Mouse (Mus musculus): ENCODE measurements at regions not wholly inside any gene's neighbourhood (a gene's known extent, or its start where the extent isn't known, plus 50 kb on each side); places are given as distances from the start of the nearest gene placed in this dataset.

- Histone ChIP-seq H3K4me1 (ENCODE audit: control insufficient read depth in 1 of 2, insufficient read depth in 2 of 2, low read length in 2 of 2) (peaks cover 2 to 3% of the 10 kb centered on the region in 2 experiments; a peak in 3 of 4 replicates), H3K27me3 (ENCODE audit: control insufficient read depth in 1 of 2, insufficient read depth in 2 of 2, low read length in 2 of 2) (no peaks in the 10 kb centered on the region), H3K4me3 (ENCODE audit: control insufficient read depth in 1 of 2, insufficient read depth in 1 of 2, low read depth in 2 of 2, low read length in 2 of 2) (no peak overlapping the region), H3K27ac (ENCODE audit: control insufficient read depth, low read depth, low read length) (no peak overlapping the region), H3K9ac (ENCODE audit: control insufficient read depth, low read depth, low read length, poor library complexity, severe bottlenecking) (no peak overlapping the region), H3K36me3 (ENCODE audit: control insufficient read depth in 1 of 2, insufficient read depth in 2 of 2, low read length in 2 of 2) (no peaks in the 10 kb centered on the region), H3K79me2 (ENCODE audit: control insufficient read depth, insufficient read depth, low read length, poor library complexity) (no peaks in the 10 kb centered on the region), H3K9me3 (replicated peaks; ENCODE audit: insufficient read depth, low read length) (no peaks in the 10 kb centered on the region)
- no peak for DNase-seq (ENCODE audit: low read depth, low spot score)
- TF ChIP-seq SIN3A (IDR thresholded peaks at IDR 0.05; ENCODE audit: low read length) (no peak), MAX (IDR thresholded peaks at IDR 0.05; ENCODE audit: low read length) (no peak), ZKSCAN1 (IDR thresholded peaks at IDR 0.05; ENCODE audit: low read depth, low read length) (no peak), ELF1 (IDR thresholded peaks at IDR 0.05; ENCODE audit: low read depth, low read length) (no peak), CHD1 (IDR thresholded peaks at IDR 0.05; ENCODE audit: low read depth, low read length) (no peak), RAD21 (IDR thresholded peaks at IDR 0.05; ENCODE audit: low read depth, low read length) (no peak), USF1 (IDR thresholded peaks at IDR 0.05; ENCODE audit: low read depth, low read length) (no peak), HCFC1 (IDR thresholded peaks at IDR 0.05; ENCODE audit: low read depth, low read length) (no peak), MAZ (IDR thresholded peaks at IDR 0.05; ENCODE audit: low read depth, low read length) (no peak), BHLHE40 (IDR thresholded peaks at IDR 0.05; ENCODE audit: borderline replicate concordance, low read depth, low read length) (no peak), GABPA (IDR thresholded peaks at IDR 0.05; ENCODE audit: low read depth, low read length) (no peak), MYC (IDR thresholded peaks at IDR 0.05; ENCODE audit: low read depth, low read length) (no peak), E2F4 (IDR thresholded peaks at IDR 0.05; ENCODE audit: borderline replicate concordance, low read depth, low read length) (no peak), POLR2AphosphoS5 (IDR thresholded peaks at IDR 0.05; ENCODE audit: borderline replicate concordance, low read depth, low read length) (no peak)
Measured at GRCm38 (mm10) chr1:92742881-92743621, 88.4 kb upstream of the Gpc1 start.

DNA sequence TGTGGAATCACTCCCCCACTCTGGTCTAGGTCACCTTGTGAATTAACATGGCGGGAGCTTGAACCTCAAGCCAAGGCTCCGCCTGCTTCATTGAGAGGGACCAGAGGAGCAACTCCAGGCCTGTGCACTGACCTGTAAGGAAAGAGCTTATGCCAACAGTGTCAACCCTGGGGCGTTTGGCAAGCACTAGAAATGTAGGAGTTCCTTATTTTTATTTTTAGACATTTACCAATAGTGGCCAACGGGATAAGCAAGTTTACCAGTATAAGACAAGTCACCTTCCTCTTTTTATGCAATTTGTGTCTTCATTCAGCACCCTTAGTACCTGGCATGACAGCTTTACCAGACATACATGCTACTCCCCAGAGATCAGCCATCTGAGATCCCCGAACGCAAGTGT, 89.1 kb upstream of the Gpc1 start:
- Histone ChIP-seq H3K36me3 (ENCODE audit: control insufficient read depth in 1 of 2, insufficient read depth in 2 of 2, low read length in 2 of 2) (no peaks in the 10 kb centered on the region), H3K27ac (ENCODE audit: control insufficient read depth, low read depth, low read length) (no peak overlapping the region), H3K27me3 (ENCODE audit: control insufficient read depth in 1 of 2, insufficient read depth in 2 of 2, low read length in 2 of 2) (no peaks in the 10 kb centered on the region), H3K79me2 (ENCODE audit: control insufficient read depth, insufficient read depth, low read length, poor library complexity) (no peaks in the 10 kb centered on the region), H3K4me1 (ENCODE audit: control insufficient read depth in 1 of 2, insufficient read depth in 2 of 2, low read length in 2 of 2) (peaks cover 2 to 3% of the 10 kb centered on the region in 2 experiments; a peak in 3 of 4 replicates), H3K4me3 (ENCODE audit: control insufficient read depth in 1 of 2, insufficient read depth in 1 of 2, low read depth in 2 of 2, low read length in 2 of 2) (no peak overlapping the region), H3K9ac (ENCODE audit: control insufficient read depth, low read depth, low read length, poor library complexity, severe bottlenecking) (no peak overlapping the region), H3K9me3 (replicated peaks; ENCODE audit: insufficient read depth, low read length) (no peaks in the 10 kb centered on the region)
- peak; percentile 84; the same call in 1 of the 2 replicates for TF ChIP-seq MEF2A (IDR thresholded peaks at IDR 0.05; ENCODE audit: extremely low read depth, insufficient replicate concordance, low read depth, low read length, poor library complexity, severe bottlenecking)
- TF ChIP-seq POLR2AphosphoS5 (IDR thresholded peaks at IDR 0.05; ENCODE audit: borderline replicate concordance, low read depth, low read length): no peak
- DNase-seq (ENCODE audit: low read depth, low spot score): peak; percentile 12
